ENCODE assay signal across 16 mouse cellular contexts in the genomic region with DNA sequence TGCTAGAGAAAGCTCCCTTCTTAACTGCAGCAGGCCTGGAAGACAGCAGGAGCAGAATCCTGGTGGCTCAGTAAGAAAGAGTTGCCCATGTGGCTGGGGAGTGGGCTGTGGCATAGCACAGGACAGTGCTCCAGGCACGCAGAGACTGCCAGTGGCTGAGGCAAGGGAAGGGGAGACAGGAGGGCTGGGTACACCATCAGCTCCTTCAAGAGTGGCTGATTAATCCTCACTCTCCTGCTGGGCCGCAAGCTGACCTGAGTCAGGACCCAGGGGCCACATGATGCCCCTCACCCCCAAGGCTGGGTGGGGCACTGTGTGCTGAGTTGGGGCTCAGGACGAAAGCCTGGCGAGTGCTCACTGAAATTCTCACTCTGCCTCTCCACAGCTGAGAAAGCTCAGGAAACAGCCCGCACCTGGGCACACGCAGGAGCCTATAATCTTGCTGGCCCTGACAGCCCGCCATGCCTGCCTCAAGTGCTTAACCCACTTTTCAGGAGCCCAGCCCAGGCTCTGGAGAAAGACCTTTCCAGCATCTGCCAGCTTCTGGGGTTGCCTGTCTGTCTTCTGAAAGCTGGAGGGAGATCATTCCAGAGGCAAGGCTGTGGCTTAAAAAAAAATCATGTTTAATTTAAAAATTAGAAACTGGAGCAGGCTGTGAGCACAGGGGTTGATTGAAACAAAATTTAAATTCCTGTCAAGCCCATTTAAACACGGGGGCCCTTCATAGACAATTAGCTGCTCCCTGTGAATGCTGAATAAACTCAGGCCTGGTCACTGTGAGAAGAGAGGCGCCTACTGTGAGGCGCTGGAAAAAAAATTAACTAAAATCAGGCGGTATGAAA. TPM values are rescaled to one million over a fixed set of nuclear protein-coding genes. Genes with fewer than 3 reads are reported as not detected.
DNase-seq lines count a peak whose midpoint lies in the region; ATAC-seq lines count a peak whose summit lies in the region.
"Had no signal": no experiment of that assay in that cellular context is flagged by ENCODE, and none has a peak within 500 bp of the region (broad histone marks: within the 10 kb centered on the region; RNA-seq: fewer than 3 reads in every experiment).

No protein-coding gene starts in this region.

- no peak overlapping the region for H3K9ac ChIP-seq in heart, embryonic 12.5 days
- H3K9ac ChIP-seq in embryonic facial prominence, embryonic 11.5 days (replicated peaks; ENCODE audit: low read length) = no peak overlapping the region
- 0 out of 2 replicates have a peak overlapping the region, but pooled peaks have one; percentile 13 for H3K9ac ChIP-seq in hindbrain, embryonic 14.5 days
- 0 out of 2 replicates have a peak overlapping the region, but pooled peaks have one; percentile 6 for H3K9ac ChIP-seq in midbrain, embryonic 15.5 days
- H3K9ac ChIP-seq: heart, embryonic 15.5 days; liver, embryonic 15.5 days had no signal

- no peak for ATAC-seq in heart, embryonic 12.5 days (ENCODE audit: insufficient number of reproducible peaks, low FRiP score)
- no peak; the same call in 1 of the 2 replicates for ATAC-seq in embryonic facial prominence, embryonic 11.5 days (replicated peaks; ENCODE audit: insufficient number of reproducible peaks, low FRiP score, low TSS enrichment, low read depth)
- no peak for ATAC-seq in hindbrain, embryonic 14.5 days (ENCODE audit: low FRiP score)
- ATAC-seq in midbrain, embryonic 15.5 days (replicated peaks) = 0 out of 2 replicates have a peak, but pooled peaks have one; percentile 50

- peak overlapping the region; percentile 32; the same call in 1 of the 2 replicates for H3K4me2 ChIP-seq in heart, embryonic 12.5 days
- H3K4me2 ChIP-seq in embryonic facial prominence, embryonic 11.5 days (ENCODE audit: low read depth, low read length) = no peak overlapping the region; the same call in 1 of the 2 replicates
- no peak overlapping the region for H3K4me2 ChIP-seq in hindbrain, embryonic 14.5 days (replicated peaks)
- 0 out of 2 replicates have a peak overlapping the region, but pooled peaks have one; percentile 20 for H3K4me2 ChIP-seq in midbrain, embryonic 15.5 days
- H3K4me2 ChIP-seq: heart, embryonic 15.5 days; liver, embryonic 15.5 days had no signal

- intact Hi-C loops in heart, postnatal 36 days (cut with DNase I) = no loop called here

- WGBS in heart, embryonic 12.5 days = 56% methylated on average over 11 of the region's 11 CpGs
- 28% methylated on average over 11 of the region's 11 CpGs for WGBS in embryonic facial prominence, embryonic 11.5 days
- WGBS in hindbrain, embryonic 14.5 days = 35% methylated on average over 11 of the region's 11 CpGs
- 27% methylated on average over 11 of the region's 11 CpGs for WGBS in midbrain, embryonic 15.5 days

- peaks cover 17% of the 10 kb centered on the region for H3K4me1 ChIP-seq in heart, embryonic 12.5 days (replicated peaks)
- H3K4me1 ChIP-seq in embryonic facial prominence, embryonic 11.5 days (ENCODE audit: control insufficient read depth, insufficient read depth, low read length) = peaks cover 2% of the 10 kb centered on the region; the same call in 1 of the 2 replicates
- peaks cover 26% of the 10 kb centered on the region for H3K4me1 ChIP-seq in hindbrain, embryonic 14.5 days (replicated peaks; ENCODE audit: control insufficient read depth, insufficient read depth, low read length)
- H3K4me1 ChIP-seq in midbrain, embryonic 15.5 days = peaks cover 32% of the 10 kb centered on the region

- peaks cover 49% of the 10 kb centered on the region for H3K27me3 ChIP-seq in heart, embryonic 12.5 days (replicated peaks)
- H3K27me3 ChIP-seq in embryonic facial prominence, embryonic 11.5 days (ENCODE audit: control insufficient read depth, insufficient read depth, low read length) = no peaks in the 10 kb centered on the region
- no peaks in the 10 kb centered on the region for H3K27me3 ChIP-seq in hindbrain, embryonic 14.5 days (ENCODE audit: control insufficient read depth, insufficient read depth, low read length)
- peaks cover 16% of the 10 kb centered on the region; the same call in 1 of the 2 replicates for H3K27me3 ChIP-seq in midbrain, embryonic 15.5 days (replicated peaks)
- H3K27me3 ChIP-seq: liver, embryonic 15.5 days had no signal

- H3K9me3 ChIP-seq in heart, embryonic 12.5 days (replicated peaks) = no peaks in the 10 kb centered on the region
- H3K9me3 ChIP-seq in embryonic facial prominence, embryonic 11.5 days (replicated peaks; ENCODE audit: control insufficient read depth, low read length) = no peaks in the 10 kb centered on the region
- no peaks in the 10 kb centered on the region for H3K9me3 ChIP-seq in hindbrain, embryonic 14.5 days (ENCODE audit: control insufficient read depth, low read length)
- H3K9me3 ChIP-seq in midbrain, embryonic 15.5 days = no peaks in the 10 kb centered on the region
- H3K9me3 ChIP-seq: heart, embryonic 15.5 days; liver, embryonic 15.5 days had no signal

- no peak overlapping the region for H3K27ac ChIP-seq in heart, embryonic 12.5 days (ENCODE audit: poor library complexity, severe bottlenecking)
- no peak overlapping the region for H3K27ac ChIP-seq in embryonic facial prominence, embryonic 11.5 days (replicated peaks; ENCODE audit: low read depth, low read length)
- H3K27ac ChIP-seq in hindbrain, embryonic 14.5 days = 0 out of 2 replicates have a peak overlapping the region, but pooled peaks have one; percentile 11
- peak overlapping the region; percentile 60 for H3K27ac ChIP-seq in midbrain, embryonic 15.5 days
- H3K27ac ChIP-seq: heart, embryonic 15.5 days; liver, embryonic 15.5 days had no signal

- no peak overlapping the region for H3K4me3 ChIP-seq in heart, embryonic 12.5 days
- H3K4me3 ChIP-seq in embryonic facial prominence, embryonic 11.5 days (ENCODE audit: low read depth, low read length) = no peak overlapping the region
- H3K4me3 ChIP-seq in hindbrain, embryonic 14.5 days (replicated peaks; ENCODE audit: low read length) = no peak overlapping the region
- no peak overlapping the region for H3K4me3 ChIP-seq in midbrain, embryonic 15.5 days
- H3K4me3 ChIP-seq: heart, embryonic 15.5 days; liver, embryonic 15.5 days had no signal

- H3K36me3 ChIP-seq in heart, embryonic 12.5 days = peaks cover 16% of the 10 kb centered on the region
- H3K36me3 ChIP-seq in embryonic facial prominence, embryonic 11.5 days (replicated peaks; ENCODE audit: control insufficient read depth, insufficient read depth, low read depth, low read length) = no peaks in the 10 kb centered on the region
- H3K36me3 ChIP-seq in hindbrain, embryonic 14.5 days (replicated peaks; ENCODE audit: control insufficient read depth, insufficient read depth) = no peaks in the 10 kb centered on the region
- no peaks in the 10 kb centered on the region for H3K36me3 ChIP-seq in midbrain, embryonic 15.5 days (replicated peaks)
- H3K36me3 ChIP-seq: liver, embryonic 15.5 days had no signal

- DNase-seq in heart, postnatal 36 days = no peak
- peak; percentile 43 for DNase-seq in embryonic facial prominence, embryonic 11.5 days (ENCODE audit: low spot score)
- DNase-seq in hindbrain, embryonic 14.5 days (ENCODE audit: low spot score) = no peak
- DNase-seq in urinary bladder, postnatal 36 days (ENCODE audit: low spot score in 2 of 2) = no peak
- DNase-seq in spleen, adult 12 weeks (ENCODE audit: low spot score) = no peak
- DNase-seq in heart, postnatal 4 days = no peak
- DNase-seq: adrenal gland, adult 8-10 months; cerebellum, adult 8-10 months; thymus, postnatal 25 days had no signal

RNA-seq across cellular contexts. Expression of gene Skor1, which starts 32.8 kb away (rescaled TPM):
- polyA plus RNA-seq in heart, embryonic 12.5 days (2016; fragmentation: Nextera tagmentation; extraction: Ambion mirVana) = not detected in 2 replicates
- total RNA-seq in heart, postnatal 36 days (2021) = under 1 TPM; 0.08 TPM
- 0.17 and 0.53 TPM in 2 replicates for polyA plus RNA-seq in embryonic facial prominence, embryonic 11.5 days (2014; fragmentation: Nextera tagmentation; extraction: Ambion mirVana)
- 19.5 and 21.5 TPM in 2 replicates for polyA plus RNA-seq in hindbrain, embryonic 14.5 days (2014; fragmentation: Nextera tagmentation; extraction: Ambion mirVana)
- 1.6 and 1.9 TPM in 2 replicates for polyA plus RNA-seq in midbrain, embryonic 15.5 days (2015; fragmentation: Nextera tagmentation; extraction: Ambion mirVana)
- total RNA-seq in heart, postnatal 4 days (2021) = under 1 TPM; 0.10 to 0.23 TPM
- polyA plus RNA-seq: heart, embryonic 15.5 days; intestine, embryonic 14.5 days; kidney, embryonic 16.5 days; liver, embryonic 15.5 days; stomach, embryonic 16.5 days had no signal

Comparison
In these comparisons a context has a peak if more than half of its experiments do, and no peak if none do; other contexts are left out.
1. H3K27ac ChIP-seq: peak in hindbrain, embryonic 14.5 days (single experiment) and midbrain, embryonic 15.5 days (single experiment); none in heart, embryonic 12.5 days (single experiment) and embryonic facial prominence, embryonic 11.5 days (single experiment).
2. H3K4me2 ChIP-seq: peak in heart, embryonic 12.5 days (single experiment) and midbrain, embryonic 15.5 days (single experiment); none in embryonic facial prominence, embryonic 11.5 days (single experiment) and hindbrain, embryonic 14.5 days (single experiment).
3. H3K9ac ChIP-seq: peak in hindbrain, embryonic 14.5 days (single experiment) and midbrain, embryonic 15.5 days (single experiment); none in heart, embryonic 12.5 days (single experiment) and embryonic facial prominence, embryonic 11.5 days (single experiment).